Mouse (Mus musculus): Measurements from ENCODE around the gene 4930544D05Rik.

DNA sequence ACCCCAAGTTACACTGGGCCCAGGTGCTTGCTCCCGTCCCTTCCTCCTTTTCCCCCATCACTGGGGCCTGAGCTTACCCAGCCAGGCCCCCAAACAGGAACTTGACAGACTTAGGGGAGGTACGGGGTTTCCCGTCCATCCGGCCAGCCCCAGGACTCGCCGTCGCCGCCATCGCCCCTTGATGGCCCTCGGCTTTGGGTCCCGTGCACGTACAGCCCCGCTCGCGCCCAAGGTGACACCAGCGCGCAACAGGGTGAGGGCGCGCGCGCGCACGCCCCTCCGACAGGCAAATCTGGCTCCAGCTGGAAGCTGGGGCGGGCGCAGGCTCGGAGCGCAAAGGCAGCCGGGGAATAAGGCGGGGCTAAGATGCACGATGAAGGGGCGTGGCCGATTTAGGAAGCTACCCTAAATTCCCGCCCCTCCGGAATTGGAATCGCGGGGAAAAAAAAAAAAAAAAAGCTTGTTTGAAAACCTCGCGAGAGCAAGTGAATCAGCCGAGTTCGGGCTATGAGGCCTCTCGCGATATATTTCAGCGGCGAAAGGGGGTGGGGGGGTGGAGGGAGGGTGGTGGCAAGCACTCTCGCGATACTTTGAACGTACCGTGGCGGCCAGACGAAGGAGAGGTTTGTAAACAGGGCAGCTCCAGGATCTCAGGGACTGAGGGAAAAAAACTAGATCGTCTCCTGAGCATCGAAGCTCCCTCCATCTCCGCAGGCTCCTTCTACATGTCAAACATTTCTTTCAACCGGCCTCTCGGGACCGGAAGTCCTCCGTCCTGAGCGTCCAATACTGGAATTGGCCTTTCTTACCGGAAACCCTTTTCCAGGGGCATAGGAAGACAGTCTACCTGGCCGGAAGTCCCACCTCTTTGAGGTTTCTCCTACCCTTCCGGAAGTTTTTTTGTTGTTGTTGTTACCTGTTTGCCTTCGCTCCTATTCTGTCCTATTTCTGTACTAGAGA is 31.3 kb downstream of the 4930544D05Rik start, which contains the start of the genes Rnf167 and Slc25a11:
- peak; percentile 21 for TF ChIP-seq CTCF (IDR thresholded peaks at IDR 0.05; ENCODE audit: control insufficient read depth, insufficient read depth, insufficient read length)
- no peak for TF ChIP-seq MYOG (IDR thresholded peaks at IDR 0.05; ENCODE audit: control insufficient read depth, extremely low read depth, insufficient read length)
